In the genomic region with DNA sequence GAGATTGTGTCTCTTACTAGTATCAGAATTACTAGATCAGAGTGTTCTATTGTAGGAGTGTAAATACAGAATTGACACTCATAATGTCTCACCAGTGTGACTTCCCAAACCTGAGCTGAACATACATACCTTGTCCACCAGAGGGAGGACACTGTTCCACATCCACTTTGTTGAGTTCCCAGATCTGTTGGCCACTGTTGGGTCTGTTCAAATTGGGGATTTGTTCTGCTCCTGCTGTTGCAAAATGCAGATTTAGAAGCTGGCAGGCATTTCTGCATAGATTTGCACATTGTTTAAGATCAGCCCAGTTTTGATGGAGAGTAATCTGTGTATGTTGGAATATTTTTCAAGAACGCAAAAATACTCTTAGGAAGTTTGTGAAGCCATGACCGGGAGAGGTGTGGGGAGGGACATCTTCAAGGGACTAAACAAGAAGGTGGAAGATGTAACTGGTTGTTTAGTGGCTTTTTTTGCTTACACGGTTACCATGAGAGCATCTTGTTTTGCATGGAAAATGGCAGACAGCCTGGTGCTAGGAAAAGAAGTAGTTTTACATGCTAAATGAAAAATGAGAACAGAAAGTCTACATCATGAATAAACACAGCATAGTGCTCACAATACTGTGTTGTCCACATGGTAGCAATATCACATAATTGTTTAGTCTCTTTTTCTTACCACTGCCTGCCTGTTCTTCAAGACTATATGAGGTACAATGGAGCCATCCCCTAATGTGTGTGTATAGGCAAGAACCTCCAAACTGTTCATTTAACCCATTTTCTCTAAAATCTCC, we compare ENCODE assay signal across 10 mouse cellular contexts.
DNase-seq lines count a peak whose midpoint lies in the region; ATAC-seq and TF ChIP-seq lines count a peak whose summit lies in the region.
"Had no signal": no experiment of that assay in that cellular context is flagged by ENCODE, and none has a peak within 500 bp of the region (broad histone marks: within the 10 kb centered on the region; RNA-seq: fewer than 3 reads in every experiment).

No protein-coding gene starts in this region.

- no peak overlapping the region for H3K27ac ChIP-seq in kidney, postnatal 0 days
- no peak overlapping the region for H3K27ac ChIP-seq in kidney, embryonic 15.5 days
- H3K27ac ChIP-seq in MEL (ENCODE audit: control insufficient read depth, low read depth, low read length): no peak overlapping the region
- H3K27ac ChIP-seq: hindbrain, embryonic 12.5 days had no signal

- no peak for TF ChIP-seq EP300 in MEL (IDR thresholded peaks at IDR 0.05; ENCODE audit: low read depth in 1 of 2, low read length in 2 of 2)

- H3K36me3 ChIP-seq in kidney, postnatal 0 days (ENCODE audit: insufficient read depth, low read length): no peaks in the 10 kb centered on the region
- no peaks in the 10 kb centered on the region for H3K36me3 ChIP-seq in kidney, embryonic 15.5 days
- H3K36me3 ChIP-seq in MEL (ENCODE audit: control insufficient read depth in 1 of 2, insufficient read depth in 2 of 2, low read length in 2 of 2): no peaks in the 10 kb centered on the region
- H3K36me3 ChIP-seq: hindbrain, embryonic 12.5 days had no signal

- 92% methylated on average over 3 of the region's 3 CpGs for WGBS in kidney, postnatal 0 days
- 90% methylated on average over 3 of the region's 3 CpGs for WGBS in kidney, embryonic 15.5 days

- H3K9me3 ChIP-seq in kidney, postnatal 0 days (replicated peaks; ENCODE audit: low read length): no peaks in the 10 kb centered on the region
- H3K9me3 ChIP-seq in kidney, embryonic 15.5 days (replicated peaks): no peaks in the 10 kb centered on the region
- no peaks in the 10 kb centered on the region for H3K9me3 ChIP-seq in MEL (replicated peaks; ENCODE audit: insufficient read depth, low read length)
- H3K9me3 ChIP-seq: hindbrain, embryonic 12.5 days had no signal

- peak; percentile 11 for DNase-seq in kidney, postnatal 0 days (ENCODE audit: low spot score)
- peak; percentile 1 for DNase-seq in MEL (ENCODE audit: low read depth, low spot score)
- peak; percentile 18 for DNase-seq in embryo, embryonic 11 days
- no peak for DNase-seq in kidney, postnatal 14 days
- DNase-seq in heart, adult 18-20 months: no peak
- DNase-seq: gastrocnemius, postnatal 36 days; lung, adult 2 months had no signal

- no peak for TF ChIP-seq RAD21 in MEL (IDR thresholded peaks at IDR 0.05; ENCODE audit: low read depth, low read length)

- TF ChIP-seq POLR2A in MEL (IDR thresholded peaks at IDR 0.05; ENCODE audit: control insufficient read depth in 1 of 2, insufficient read depth in 1 of 2, low read depth in 1 of 2, low read length in 2 of 2, poor library complexity in 1 of 2): no peak

- H3K4me1 ChIP-seq in kidney, postnatal 0 days (replicated peaks; ENCODE audit: insufficient read depth, low read length): no peaks in the 10 kb centered on the region
- no peaks in the 10 kb centered on the region for H3K4me1 ChIP-seq in kidney, embryonic 15.5 days
- no peaks in the 10 kb centered on the region for H3K4me1 ChIP-seq in MEL (ENCODE audit: control insufficient read depth in 1 of 2, insufficient read depth in 2 of 2, low read length in 2 of 2)
- H3K4me1 ChIP-seq: hindbrain, embryonic 12.5 days had no signal

- no peak overlapping the region for H3K4me3 ChIP-seq in kidney, postnatal 0 days (replicated peaks; ENCODE audit: low read depth, low read length)
- no peak overlapping the region for H3K4me3 ChIP-seq in kidney, embryonic 15.5 days (replicated peaks)
- H3K4me3 ChIP-seq in MEL (ENCODE audit: control insufficient read depth in 1 of 2, insufficient read depth in 1 of 2, low read depth in 2 of 2, low read length in 2 of 2): no peak overlapping the region
- H3K4me3 ChIP-seq: hindbrain, embryonic 12.5 days had no signal

- H3K79me2 ChIP-seq in MEL (ENCODE audit: control insufficient read depth, insufficient read depth, low read length, poor library complexity): no peaks in the 10 kb centered on the region

- no peaks in the 10 kb centered on the region for H3K27me3 ChIP-seq in kidney, postnatal 0 days (ENCODE audit: insufficient read depth, low read length)
- H3K27me3 ChIP-seq in kidney, embryonic 15.5 days: no peaks in the 10 kb centered on the region
- no peaks in the 10 kb centered on the region for H3K27me3 ChIP-seq in MEL (ENCODE audit: control insufficient read depth in 1 of 2, insufficient read depth in 2 of 2, low read length in 2 of 2)
- H3K27me3 ChIP-seq: hindbrain, embryonic 12.5 days had no signal

- H3K9ac ChIP-seq in kidney, postnatal 0 days (ENCODE audit: low read depth, low read length): no peak overlapping the region
- no peak overlapping the region for H3K9ac ChIP-seq in kidney, embryonic 15.5 days
- no peak overlapping the region for H3K9ac ChIP-seq in MEL (ENCODE audit: control insufficient read depth, low read depth, low read length, poor library complexity, severe bottlenecking)
- H3K9ac ChIP-seq: hindbrain, embryonic 12.5 days had no signal

- H3K4me2 ChIP-seq in kidney, postnatal 0 days (ENCODE audit: low read length): no peak overlapping the region
- H3K4me2 ChIP-seq in kidney, embryonic 15.5 days: no peak overlapping the region
- H3K4me2 ChIP-seq: hindbrain, embryonic 12.5 days had no signal

- peak; percentile 58 for TF ChIP-seq CTCF in kidney, postnatal 0 days (IDR thresholded peaks at IDR 0.05; ENCODE audit: low read depth)
- peak in 1 of 3 experiments; percentile 1; a peak in 1 of 6 replicates for TF ChIP-seq CTCF in MEL (IDR thresholded peaks at IDR 0.05 in 2 of 3, conservative IDR thresholded peaks at IDR 0.05 in 1 of 3; ENCODE audit: control insufficient read depth in 1 of 3, insufficient read depth in 1 of 3, low read depth in 2 of 3, low read length in 3 of 3, poor library complexity in 1 of 3, severe bottlenecking in 1 of 3)

- no peak for ATAC-seq in kidney, postnatal 0 days (replicated peaks; ENCODE audit: low FRiP score, low read depth)
- no peak for ATAC-seq in kidney, embryonic 15.5 days (replicated peaks; ENCODE audit: low FRiP score)
- ATAC-seq in megakaryocyte-erythroid progenitor cell, adult 5-6 weeks (replicated peaks; ENCODE audit: low FRiP score, low TSS enrichment, poor library complexity, severe bottlenecking): peak; percentile 63; the same call in 1 of the 2 replicates

TF ChIP-seq in MEL, 35 proteins besides CTCF, POLR2A, EP300 and RAD21:
- TF ChIP-seq TCF12 (IDR thresholded peaks at IDR 0.05; ENCODE audit: low read depth, low read length) (no peak), USF2 (IDR thresholded peaks at IDR 0.05; ENCODE audit: borderline replicate concordance in 1 of 2, insufficient read depth in 1 of 2, low read depth in 1 of 2, low read length in 2 of 2) (no peak), RCOR1 (IDR thresholded peaks at IDR 0.05; ENCODE audit: low read depth, low read length) (no peak), POLR2AphosphoS2 (IDR thresholded peaks at IDR 0.05; ENCODE audit: low read length) (no peak), ZMIZ1 (IDR thresholded peaks at IDR 0.05; ENCODE audit: low read depth, low read length) (no peak), E2F4 (IDR thresholded peaks at IDR 0.05; ENCODE audit: borderline replicate concordance, low read depth, low read length) (no peak), MYC (IDR thresholded peaks at IDR 0.05; ENCODE audit: low read depth, low read length) (no peak), BHLHE40 (IDR thresholded peaks at IDR 0.05; ENCODE audit: borderline replicate concordance, low read depth, low read length) (no peak), MAZ (IDR thresholded peaks at IDR 0.05; ENCODE audit: low read depth, low read length) (no peak), GATA1 (IDR thresholded peaks at IDR 0.05; ENCODE audit: low read depth, low read length) (no peak), NELFE (IDR thresholded peaks at IDR 0.05; ENCODE audit: low read depth, low read length) (no peak), MXI1 (IDR thresholded peaks at IDR 0.05; ENCODE audit: low read depth, low read length) (no peak), ZKSCAN1 (IDR thresholded peaks at IDR 0.05; ENCODE audit: low read depth, low read length) (no peak)

Comparison
In these comparisons a context has a peak if more than half of its experiments do, and no peak if none do; other contexts are left out.
1. DNase-seq: peak in kidney, postnatal 0 days (single experiment), MEL (single experiment) and embryo, embryonic 11 days (single experiment); none in kidney, postnatal 14 days (single experiment) and heart, adult 18-20 months (0 of 2).